Mouse (Mus musculus) CH12.LX (cell line): ENCODE measurements around the gene Dennd2c. TPM values are rescaled to one million over a fixed set of nuclear protein-coding genes. Genes with fewer than 3 reads are reported as not detected.

Experiments used
- DNase-seq: peaks from one replicate; pipeline ENCODE4 v3.0.0-alpha.2; 2013; ENCODE audit errors: extremely low read depth
- H3K27ac ChIP-seq: 2 replicates; pipeline ENCODE4 v1.5.1; 2012; ENCODE audit warnings: low read depth, mild to moderate bottlenecking, control low read depth, moderate library complexity; ENCODE audit not compliant: insufficient read depth
- H3K27me3 ChIP-seq: replicated peaks from 2 replicates; pipeline ENCODE3; 2012; ENCODE audit warnings: inconsistent platforms
- H3K36me3 ChIP-seq, 2 experiments: replicated peaks in 1 of 2; 2 replicates each; pipeline versions ENCODE3 to v1.6.1; 2012; ENCODE audit warnings: inconsistent platforms in 1 of 2, low read length in 1 of 2, mild to moderate bottlenecking in 1 of 2, mixed read lengths in 1 of 2, moderate library complexity in 1 of 2; ENCODE audit not compliant: control insufficient read depth in 1 of 2, insufficient read depth in 1 of 2
- H3K4me1 ChIP-seq, 2 experiments: 2 replicates each; pipeline ENCODE4 v1.6.1; 2012; ENCODE audit warnings: inconsistent platforms in 1 of 2, moderate library complexity in 1 of 2; ENCODE audit not compliant: insufficient read depth in 2 of 2, control insufficient read depth in 1 of 2
- H3K4me2 ChIP-seq: 2 replicates; pipeline ENCODE4 v1.6.1; 2012; ENCODE audit warnings: low read depth, mild to moderate bottlenecking, control low read depth; ENCODE audit not compliant: poor library complexity, insufficient read depth, severe bottlenecking
- H3K4me3 ChIP-seq, 3 experiments: fragments of 150-350 bp in 1 of 3; sonication (generic) in 1 of 3; replicated peaks in 1 of 3; 2 replicates each; pipeline versions ENCODE3 to v1.5.1; 2011 to 2012; ENCODE audit warnings: low read depth in 2 of 3, low read length in 2 of 3, mild to moderate bottlenecking in 2 of 3, moderate library complexity in 2 of 3, control low read depth in 1 of 3, improper control_type of control experiment in 1 of 3, inconsistent platforms in 1 of 3, mixed read lengths in 1 of 3; ENCODE audit not compliant: poor library complexity in 1 of 3
- H3K79me2 ChIP-seq: replicated peaks from 2 replicates; pipeline ENCODE4 v1.6.1; 2012; ENCODE audit warnings: mild to moderate bottlenecking, moderate library complexity; ENCODE audit not compliant: control insufficient read depth, poor library complexity, insufficient read depth, severe bottlenecking; ENCODE audit errors: extremely low read depth
- H3K9ac ChIP-seq: 2 replicates; pipeline ENCODE4 v1.6.1; 2012; ENCODE audit warnings: low read depth, mild to moderate bottlenecking, control low read depth, moderate library complexity; ENCODE audit not compliant: insufficient read depth
- H3K9me3 ChIP-seq: replicated peaks from 2 replicates; pipeline ENCODE3; 2012; ENCODE audit warnings: low read length, inconsistent platforms, mixed read lengths
- CHD1 ChIP-seq: IDR thresholded peaks from 2 replicates; pipeline ENCODE4 v1.6.1; 2012; ENCODE audit warnings: low read depth, low read length, improper control_type of control experiment, inconsistent platforms
- CTCF ChIP-seq, 2 experiments: IDR thresholded peaks in 1 of 2; conservative IDR thresholded peaks in 1 of 2; 2 replicates each; pipeline ENCODE4 v1.5.1; 2011 to 2012; ENCODE audit warnings: low read depth in 2 of 2, low read length in 2 of 2, improper control_type of control experiment in 1 of 2, inconsistent platforms in 1 of 2, mild to moderate bottlenecking in 1 of 2, moderate library complexity in 1 of 2
- EP300 ChIP-seq: IDR thresholded peaks from 2 replicates; pipeline ENCODE4 v1.6.1; 2011; ENCODE audit warnings: low read length, improper control_type of control experiment
- GABPA ChIP-seq: IDR thresholded peaks from 2 replicates; pipeline ENCODE4 v1.6.1; 2012; ENCODE audit warnings: low read depth, low read length, improper control_type of control experiment, inconsistent platforms; ENCODE audit not compliant: insufficient replicate concordance
- KAT2A ChIP-seq: IDR thresholded peaks from 2 replicates; pipeline ENCODE4 v1.6.1; 2012; ENCODE audit warnings: low read length, improper control_type of control experiment, inconsistent platforms; ENCODE audit not compliant: insufficient replicate concordance
- MAX ChIP-seq: IDR thresholded peaks from 2 replicates; pipeline ENCODE4 v1.6.1; 2011; ENCODE audit warnings: low read length, improper control_type of control experiment
- MYC ChIP-seq: IDR thresholded peaks from 2 replicates; pipeline ENCODE4 v1.6.1; 2011; ENCODE audit warnings: low read depth, mild to moderate bottlenecking, improper control_type of control experiment, low read length
- NELFE ChIP-seq: IDR thresholded peaks from 2 replicates; pipeline ENCODE4 v1.6.1; 2011; ENCODE audit warnings: low read depth, low read length, improper control_type of control experiment
- POLR2A ChIP-seq: IDR thresholded peaks from 2 replicates; pipeline ENCODE4 v1.6.1; 2011; ENCODE audit warnings: low read depth, mild to moderate bottlenecking, improper control_type of control experiment, low read length
- POLR2AphosphoS2 ChIP-seq: IDR thresholded peaks from 2 replicates; pipeline ENCODE4 v1.6.1; 2011; ENCODE audit warnings: low read depth, low read length, improper control_type of control experiment
- RAD21 ChIP-seq: IDR thresholded peaks from 2 replicates; pipeline ENCODE4 v1.6.1; 2011; ENCODE audit warnings: low read depth, mild to moderate bottlenecking, low read length, improper control_type of control experiment, moderate library complexity
- SIN3A ChIP-seq: IDR thresholded peaks from 2 replicates; pipeline ENCODE4 v1.6.1; 2012; ENCODE audit warnings: low read length, improper control_type of control experiment, inconsistent platforms
- SMC3 ChIP-seq: IDR thresholded peaks from 2 replicates; pipeline ENCODE4 v1.6.1; 2011; ENCODE audit warnings: low read depth, low read length, improper control_type of control experiment
- UBTF ChIP-seq: IDR thresholded peaks from 2 replicates; pipeline ENCODE4 v1.6.1; 2012; ENCODE audit warnings: low read depth, mild to moderate bottlenecking, inconsistent platforms, low read length, improper control_type of control experiment, moderate library complexity
- ZC3H11A ChIP-seq: IDR thresholded peaks from 2 replicates; pipeline ENCODE4 v1.6.1; 2012; ENCODE audit warnings: low read depth, mild to moderate bottlenecking, inconsistent platforms, low read length, improper control_type of control experiment
- ZNF384 ChIP-seq: IDR thresholded peaks from 2 replicates; pipeline ENCODE4 v1.6.1; 2012; ENCODE audit warnings: low read depth, low read length, improper control_type of control experiment, inconsistent platforms
- dilution Hi-C: fragments of 300-500 bp; cut with MboI; formaldehyde crosslinking; loops from 2 replicates; pipeline ENCODE4 v1.14.3; 2020; ENCODE audit warnings: low sequenced_read_pairs; ENCODE audit not compliant: extremely low pct_unique_long_range_greater_than_20kb, extremely low pct_ligation_motif_present
- in situ Hi-C: fragments of 300-500 bp; cut with MboI; formaldehyde crosslinking; loops from 3 replicates; pipeline ENCODE4 v1.14.3; 2019; ENCODE audit warnings: low sequenced_read_pairs, low pct_ligation_motif_present, low pct_unique_long_range_greater_than_20kb, mixed read lengths
- polyA plus RNA-seq: library from polyadenylated mRNA; unstranded; fragments of >175 nt; gene quantifications from 2 replicates; pipeline ENCODE4 v1.2.1, GENCODE M21; 2012; ENCODE audit warnings: low read depth; ENCODE audit not compliant: insufficient read length
- total RNA-seq, 2 experiments: library from RNA; depleted of rRNA; stranded (reverse); fragments of 300-350 nt in 1 of 2; fragments of >200 nt in 1 of 2; gene quantifications; 2 replicates each; pipeline ENCODE4 v1.2.3; 2012 to 2014

The Dennd2c gene
- total and polyA plus RNA-seq, 3 experiments: 0.13 to 0.27 (median 0.19) TPM

GRCm38 (mm10) chr3:103099667-103100066, 2.7 kb upstream of the Dennd2c start:
- dilution Hi-C loops (no loop called here), in situ Hi-C loops (loop anchor here (10.0 kb wide), 1 partner anchor 65 kb away; no protein-coding TSS in a partner anchor)
- H3K79me2 ChIP-seq: no peaks in the 10 kb centered on the region
- H3K4me3 ChIP-seq: no peak overlapping the region
- TF ChIP-seq EP300 (no peak), SMC3 (peak; percentile 43), RAD21 (peak; percentile 32), KAT2A (no peak), GABPA (no peak), CTCF (conservative IDR thresholded peaks at IDR 0.05 in 1 of 2, IDR thresholded peaks at IDR 0.05 in 1 of 2; ENCODE audit: low read depth in 2 of 2, low read length in 2 of 2) (peak; percentile 7 to 64; a peak in 2 of 4 replicates)
- H3K27ac ChIP-seq: no peak overlapping the region
- peaks cover 0 to 7% of the 10 kb centered on the region in 2 experiments; a peak in 2 of 4 replicates for H3K4me1 ChIP-seq
- H3K4me2 ChIP-seq: no peak overlapping the region
- peak; percentile 8 for DNase-seq
- no peaks in the 10 kb centered on the region for H3K36me3 ChIP-seq
- H3K9me3 ChIP-seq: no peaks in the 10 kb centered on the region
- H3K27me3 ChIP-seq: peaks cover 5% of the 10 kb centered on the region
- no peak overlapping the region for H3K9ac ChIP-seq

GRCm38 (mm10) chr3:103100735-103101134, 1.7 kb upstream of the Dennd2c start:
- dilution Hi-C loops: no loop called here
- TF ChIP-seq ZNF384 (no peak), ZC3H11A (no peak), UBTF (no peak), MAX (no peak), CTCF (conservative IDR thresholded peaks at IDR 0.05 in 1 of 2, IDR thresholded peaks at IDR 0.05 in 1 of 2; ENCODE audit: low read depth in 2 of 2, low read length in 2 of 2) (peak in 1 of 2 experiments; percentile 43; a peak in 1 of 4 replicates), MYC (no peak), POLR2AphosphoS2 (no peak), NELFE (no peak), CHD1 (no peak), SIN3A (no peak), RAD21 (peak; percentile 31), EP300 (no peak), POLR2A (no peak)
- H3K27ac ChIP-seq: no peak overlapping the region
- H3K79me2 ChIP-seq: no peaks in the 10 kb centered on the region
- no peaks in the 10 kb centered on the region for H3K36me3 ChIP-seq
- H3K27me3 ChIP-seq: peaks cover 5% of the 10 kb centered on the region
- peaks cover 0 to 7% of the 10 kb centered on the region in 2 experiments; a peak in 2 of 4 replicates for H3K4me1 ChIP-seq
- in situ Hi-C loops: loop anchor here (10.0 kb wide), 1 partner anchor 64 kb away; no protein-coding TSS in a partner anchor
- H3K9ac ChIP-seq: no peak overlapping the region
- H3K4me3 ChIP-seq: no peak overlapping the region
- DNase-seq: peak; percentile 29
- H3K9me3 ChIP-seq: no peaks in the 10 kb centered on the region
- peak overlapping the region; percentile 96 for H3K4me2 ChIP-seq
